Mouse (Mus musculus) ES-E14 (cell line): ENCODE data around the gene Ociad1.

Experiments used
- CHD2 ChIP-seq: IDR thresholded peaks from 2 replicates; pipeline ENCODE4 v1.6.1; 2014; ENCODE audit warnings: mild to moderate bottlenecking, low read depth, low read length, inconsistent platforms
- MAFK ChIP-seq: IDR thresholded peaks from 2 replicates; pipeline ENCODE4 v1.6.1; 2014; ENCODE audit warnings: mild to moderate bottlenecking, low read depth, low read length, inconsistent platforms; ENCODE audit not compliant: insufficient read depth
- ZC3H11A ChIP-seq: IDR thresholded peaks from 2 replicates; pipeline ENCODE4 v1.6.1; 2012; ENCODE audit warnings: low read depth, mild to moderate bottlenecking, inconsistent platforms, low read length, borderline replicate concordance
- ZNF384 ChIP-seq: IDR thresholded peaks from 2 replicates; pipeline ENCODE4 v1.6.1; 2012; ENCODE audit warnings: low read depth, low read length, inconsistent platforms

- no peak for TF ChIP-seq CHD2
- no peak for TF ChIP-seq ZC3H11A
- TF ChIP-seq ZNF384, result no peak
- no peak for TF ChIP-seq MAFK
These were observed 9.2 kb downstream of the Ociad1 start for GRCm38 (mm10) chr5:73301601-73302307.
